Mouse (Mus musculus) large intestine, adult 2 months (tissue): ENCODE measurements around the gene Fgfr2. TPM values are rescaled to one million over a fixed set of nuclear protein-coding genes. Genes with fewer than 3 reads are reported as not detected.
"Not testable (repeated sequence)": the region's sequence is repeated elsewhere in the genome, so short reads cannot be mapped to it uniquely, and the experiment has no call there.

Source experiments
- DNase-seq: peaks from one replicate; pipeline ENCODE4 v3.0.0-alpha.2; 2012; ENCODE audit warnings: low read depth, low spot score
- WGBS: fragments of 180-500 bp; shearing (Covaris S2); methylation state at CpG from one replicate; pipeline ENCODE4 v1.1.7; 2018; 5-methylcytosine and 5-hydroxymethylcytosine counted together
- polyA plus RNA-seq: library from polyadenylated mRNA; depleted of rRNA; stranded (reverse); fragments of >200 nt; gene quantifications from 2 replicates; pipeline ENCODE4 v1.2.3, GENCODE M21; 2012

Fgfr2 gene
- polyA plus RNA-seq, 1 experiment = 35.0 TPM

DNA sequence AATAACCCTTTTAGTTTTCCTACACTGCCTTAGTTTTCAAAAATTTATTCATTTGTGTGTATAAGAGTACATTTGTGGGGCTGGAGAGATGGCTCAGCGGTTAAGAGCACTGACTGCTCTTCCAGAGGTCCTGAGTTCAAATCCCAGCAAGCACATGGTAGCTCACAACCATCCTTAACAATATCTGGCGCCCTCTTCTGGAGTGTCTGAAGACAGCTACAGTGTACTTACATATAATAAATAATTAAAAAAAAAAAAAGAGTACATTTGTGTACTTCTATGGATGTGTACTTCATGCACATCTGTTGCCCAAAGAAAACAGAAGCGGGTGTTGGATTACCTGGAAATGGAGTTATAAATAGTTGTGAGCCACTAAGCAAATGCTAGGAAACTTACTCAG is 2644.1 kb downstream of the Fgfr2 start:
- 94% methylated on average over 3 of the region's 3 CpGs for WGBS

DNA sequence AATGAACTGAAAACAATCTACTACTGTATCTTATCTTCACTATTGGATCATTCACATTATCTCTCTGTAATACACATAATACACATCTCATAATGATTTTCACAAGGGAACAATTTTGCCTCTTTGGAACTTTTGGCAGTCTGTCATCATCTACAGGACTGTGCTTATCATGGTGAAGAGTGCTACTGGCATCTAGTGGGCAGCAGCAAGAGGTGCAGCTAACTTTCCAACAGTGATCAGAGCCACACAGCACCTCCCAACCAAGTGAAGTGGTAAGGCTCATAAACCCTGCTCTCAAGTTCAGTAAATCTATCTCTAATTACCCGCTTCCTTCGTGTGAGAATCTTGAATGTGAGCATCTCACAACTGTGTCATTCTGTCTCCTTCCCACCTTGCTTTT is 2647.2 kb downstream of the Fgfr2 start:
- DNase-seq = peak; percentile 32

More for the DNA sequence above, 2644.1 kb downstream of the Fgfr2 start:
- DNase-seq = not testable (repeated sequence)

DNA sequence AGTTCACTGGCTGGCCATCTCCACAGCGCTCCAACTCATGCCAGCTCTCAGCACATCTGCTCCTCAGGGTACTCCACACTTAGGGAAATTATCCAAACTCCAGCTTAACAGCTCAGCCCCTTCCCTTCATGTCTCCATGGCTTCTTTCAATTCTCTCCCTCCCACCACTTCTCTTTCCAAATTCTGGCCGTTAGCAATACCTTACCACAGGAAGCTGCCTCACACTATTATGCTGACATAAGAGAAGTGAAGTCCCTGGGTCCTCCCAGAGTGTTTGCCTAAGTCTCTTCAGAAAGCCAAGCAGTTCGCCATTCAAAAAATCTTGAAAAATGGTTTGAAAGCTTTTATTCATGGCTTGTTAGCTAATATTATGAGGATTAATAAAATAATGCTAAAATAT is 2649.3 kb downstream of the Fgfr2 start:
- 80% methylated on average over 3 of the region's 3 CpGs for WGBS

More for the DNA sequence above, 2647.2 kb downstream of the Fgfr2 start:
- 27% methylated on average over 2 of the region's 2 CpGs for WGBS

DNA sequence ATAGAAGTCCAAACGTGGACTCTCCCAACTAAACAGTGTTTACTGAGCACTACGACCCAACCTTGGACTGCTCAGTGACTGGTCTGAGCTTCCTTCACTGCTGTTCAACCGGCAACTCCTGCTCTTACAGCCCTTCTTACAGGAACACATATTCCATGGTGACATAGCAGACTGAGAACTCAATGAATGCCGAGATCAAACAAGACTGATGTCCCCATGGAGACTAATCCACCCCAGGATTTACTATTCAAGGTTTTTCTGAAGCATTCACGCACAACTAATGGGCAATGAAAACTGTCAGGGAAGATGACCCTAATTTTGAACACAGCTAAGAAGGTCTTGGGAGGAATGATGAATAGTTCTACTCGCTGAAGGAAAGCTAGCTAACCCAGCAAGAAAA is 2650.5 kb downstream of the Fgfr2 start:
- 61% methylated on average over 6 of the region's 6 CpGs for WGBS
- DNase-seq = no peak

More for the DNA sequence above, 2649.3 kb downstream of the Fgfr2 start:
- no peak for DNase-seq

DNA sequence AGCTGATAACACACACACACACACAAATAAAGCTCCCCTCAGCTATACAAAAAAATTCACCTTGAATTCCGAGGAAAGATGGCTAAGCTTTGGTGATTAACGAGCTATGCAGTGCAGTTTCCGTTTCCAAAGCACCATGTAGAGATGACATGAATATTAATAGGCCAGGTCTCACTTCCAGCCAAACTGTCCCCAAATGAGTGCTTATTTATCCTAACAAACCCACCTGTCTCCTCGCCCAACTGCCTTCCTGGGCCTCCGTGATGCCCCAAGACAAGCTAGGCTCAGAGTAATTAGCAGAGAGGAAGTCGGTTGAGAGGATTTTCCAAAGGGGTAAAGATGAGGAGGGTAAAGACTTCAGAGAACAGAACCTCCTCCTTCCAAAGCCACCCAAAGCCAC is 2652.1 kb downstream of the Fgfr2 start:
- 81% methylated on average over 6 of the region's 6 CpGs for WGBS
- no peak for DNase-seq

DNA sequence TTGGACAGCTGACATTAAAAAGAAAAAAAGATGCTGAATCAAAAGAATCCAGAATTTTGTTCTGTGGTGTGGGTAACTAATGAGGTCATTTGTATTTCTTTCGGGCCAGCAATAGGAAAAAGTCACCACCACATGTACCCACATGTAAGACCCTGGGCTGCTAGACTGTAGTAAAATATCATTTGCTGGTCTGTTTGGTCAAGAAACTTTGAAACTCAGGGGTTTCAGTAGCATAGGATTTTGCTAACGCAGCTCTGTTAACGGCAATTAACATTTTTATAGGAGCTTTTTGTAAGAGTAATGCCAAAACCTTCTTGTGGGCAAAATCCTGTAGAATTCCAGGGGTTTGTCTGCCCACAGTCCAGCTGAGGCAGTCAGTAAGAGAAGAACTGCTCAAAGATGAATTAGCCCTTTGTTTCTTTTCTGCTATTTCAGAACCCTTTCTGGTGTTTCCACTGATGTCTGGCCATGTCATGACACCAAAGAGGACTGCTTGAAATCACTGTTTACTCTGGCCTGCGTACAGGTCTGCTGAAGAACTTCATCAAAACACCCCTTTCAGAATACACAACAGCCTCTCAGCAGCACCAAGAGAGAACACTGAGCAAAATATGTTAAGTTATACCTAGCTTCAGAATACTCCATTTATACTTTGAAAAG is 2667.4 kb downstream of the Fgfr2 start:
- no peak for DNase-seq

DNA sequence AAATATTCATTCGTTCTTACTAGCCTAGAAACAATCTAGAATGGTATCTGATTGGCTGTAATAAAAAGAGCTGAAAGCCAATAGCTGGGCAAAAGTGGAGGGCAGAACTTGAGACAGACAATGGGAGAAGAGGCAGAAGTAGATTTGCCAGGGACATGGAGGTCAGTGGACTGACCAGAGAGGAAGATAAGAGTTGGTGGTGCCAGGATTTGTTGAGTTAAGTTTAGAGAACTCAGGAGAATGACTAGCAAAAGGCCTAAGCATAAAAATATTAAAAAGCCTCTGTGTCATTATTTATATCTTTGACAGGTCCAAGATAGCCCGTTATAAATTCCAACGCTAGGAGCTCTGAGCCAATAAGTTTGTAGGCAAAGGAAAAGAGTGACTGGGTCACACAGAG is 2668.9 kb downstream of the Fgfr2 start:
- no peak for DNase-seq
- 54% methylated on average over 3 of the region's 3 CpGs for WGBS

More for the DNA sequence above, 2667.4 kb downstream of the Fgfr2 start:
- 67% methylated on average over 4 of the region's 4 CpGs for WGBS

DNA sequence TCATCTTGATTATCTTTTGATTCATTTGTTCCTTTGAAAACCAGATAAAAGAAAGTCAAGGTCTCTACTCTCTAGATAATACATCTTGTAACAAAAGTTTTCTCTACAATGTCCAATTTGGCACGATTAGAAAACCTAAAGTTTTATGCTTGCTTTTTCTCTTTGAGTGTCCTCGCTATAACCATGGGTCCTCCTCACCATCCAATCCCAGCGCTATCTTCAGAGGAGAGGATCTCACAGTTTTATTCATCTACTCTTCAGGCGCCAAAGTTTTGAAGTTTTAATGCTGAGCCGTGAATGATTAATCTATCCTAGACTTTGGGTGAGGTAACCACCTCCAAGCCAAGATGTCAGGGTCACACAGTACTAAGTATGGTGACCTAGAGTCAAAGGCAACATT is 2687.4 kb downstream of the Fgfr2 start:
- WGBS = 60% methylated on average over 5 of the region's 5 CpGs
- DNase-seq = no peak

DNA sequence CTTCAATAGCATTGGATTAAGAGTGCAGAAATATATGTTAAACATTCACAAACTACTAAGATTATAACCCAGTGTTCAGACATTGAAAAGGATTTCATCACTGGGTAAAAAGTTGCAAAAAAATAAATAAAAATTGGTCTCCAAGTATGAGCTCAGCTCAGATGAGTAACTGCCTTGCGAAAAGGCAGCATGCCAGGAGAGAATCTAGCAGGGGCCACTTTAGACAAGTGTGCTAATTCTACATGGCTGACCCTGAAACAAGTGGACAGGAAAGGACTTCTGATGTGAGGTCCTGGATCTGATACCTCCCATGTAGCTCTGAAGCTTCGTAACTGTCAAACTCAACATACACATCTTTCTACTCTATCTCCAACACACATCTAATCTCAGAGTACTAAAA is 2691.0 kb downstream of the Fgfr2 start:
- WGBS = 84% methylated on average over 2 of the region's 2 CpGs
- no peak for DNase-seq

DNA sequence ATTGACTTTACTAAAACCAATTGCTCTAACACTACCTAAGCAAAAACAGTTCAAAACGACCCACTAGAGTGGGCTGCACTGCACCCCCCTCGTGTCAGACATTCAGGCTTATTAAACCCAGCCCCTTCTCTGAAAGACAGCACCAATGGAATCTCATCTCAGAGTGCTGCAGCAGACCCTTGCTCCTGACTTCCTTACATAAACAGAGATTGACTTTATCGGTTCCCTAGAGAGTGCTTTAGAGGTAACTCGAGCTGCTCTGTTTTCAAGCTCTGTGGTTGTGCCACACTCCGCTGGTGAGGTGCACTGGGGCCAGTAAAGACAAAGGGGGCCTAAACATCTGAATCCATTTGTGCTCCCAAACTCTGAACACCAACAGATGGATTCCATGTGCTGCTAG is 2696.6 kb downstream of the Fgfr2 start:
- 50% methylated on average over 5 of the region's 5 CpGs for WGBS
- DNase-seq = no peak

DNA sequence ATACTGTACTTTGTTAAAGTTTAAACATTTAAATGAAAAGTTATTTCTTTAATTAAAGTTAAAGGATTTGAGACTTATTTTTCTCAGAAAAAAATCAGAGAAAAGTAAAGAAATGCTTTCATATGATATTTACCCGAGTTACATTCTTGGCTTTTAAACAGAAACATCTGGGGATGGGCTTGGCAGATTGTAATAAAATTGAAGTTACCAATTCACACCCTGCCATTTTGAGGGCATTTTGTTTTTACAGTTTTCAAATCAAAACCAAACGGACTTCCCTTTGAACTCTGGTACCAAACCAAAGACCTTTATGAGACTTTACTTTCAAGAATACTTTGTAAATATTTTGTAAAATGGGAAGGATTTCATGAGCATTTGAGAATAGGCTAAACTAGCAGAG is 2697.2 kb downstream of the Fgfr2 start:
- WGBS = 29% methylated on average over 2 of the region's 2 CpGs

DNA sequence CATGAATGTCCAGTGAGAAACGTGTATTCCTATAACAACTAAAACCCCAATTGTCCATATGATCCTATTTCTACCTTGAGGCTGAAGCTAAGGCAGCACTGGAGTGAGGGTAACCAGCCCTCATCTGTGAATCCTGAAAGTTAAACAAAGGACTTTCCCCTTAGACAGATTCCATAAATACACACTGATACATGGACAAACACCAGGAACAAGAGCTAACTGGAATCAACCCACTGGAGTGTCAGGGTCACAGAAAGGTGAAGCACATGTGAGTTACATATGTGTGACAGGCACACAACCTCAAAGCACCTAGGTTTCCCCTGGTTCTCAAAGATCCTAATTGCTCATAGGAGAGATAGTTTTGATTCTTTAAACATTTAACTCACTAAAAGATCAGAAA is 2703.2 kb downstream of the Fgfr2 start:
- DNase-seq = no peak
- WGBS = 68% methylated on average over 1 of the region's 1 CpGs

More for the DNA sequence above, 2697.2 kb downstream of the Fgfr2 start:
- DNase-seq = no peak

DNA sequence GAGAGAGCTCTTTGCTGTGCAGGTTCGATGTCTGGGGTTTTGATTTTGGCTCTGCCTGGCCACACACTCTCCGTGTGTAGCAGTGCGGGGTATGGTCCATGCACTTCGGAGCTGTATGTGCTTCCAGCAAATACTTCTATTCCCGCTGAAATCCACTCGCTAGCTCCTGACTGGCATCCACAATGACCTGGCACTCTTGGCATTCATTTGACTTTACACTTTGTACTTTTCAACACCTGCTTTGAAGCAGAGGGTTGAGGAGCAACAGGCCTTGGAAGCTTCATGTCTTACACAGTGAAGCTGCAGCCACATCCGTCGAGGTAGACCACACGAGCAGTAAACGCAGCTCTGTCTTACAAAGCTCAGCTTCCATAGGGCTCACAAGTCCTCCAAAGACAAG is 2715.5 kb downstream of the Fgfr2 start:
- 84% methylated on average over 10 of the region's 10 CpGs for WGBS

DNA sequence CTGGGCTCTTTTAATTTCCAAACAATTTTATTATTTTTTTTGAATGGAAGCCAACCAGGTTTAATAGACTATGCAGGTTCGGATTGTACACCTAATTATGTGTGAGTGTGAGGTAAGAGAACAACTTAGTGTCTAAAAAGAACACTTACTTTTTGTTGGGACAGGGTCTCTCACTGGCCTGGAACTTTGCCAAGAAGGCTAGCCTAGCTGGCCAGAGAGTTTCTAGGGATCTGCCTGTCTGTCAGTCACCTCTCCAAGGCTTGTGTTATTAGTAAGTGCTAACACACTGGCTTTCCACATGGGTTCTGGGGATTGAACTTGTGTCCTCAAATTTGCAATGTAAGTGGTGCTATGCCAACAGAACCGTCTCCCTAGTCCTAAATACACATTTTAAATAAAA is 2719.8 kb downstream of the Fgfr2 start:
- DNase-seq = no peak
- 83% methylated on average over 2 of the region's 2 CpGs for WGBS

More for the DNA sequence above, 2715.5 kb downstream of the Fgfr2 start:
- no peak for DNase-seq

DNA sequence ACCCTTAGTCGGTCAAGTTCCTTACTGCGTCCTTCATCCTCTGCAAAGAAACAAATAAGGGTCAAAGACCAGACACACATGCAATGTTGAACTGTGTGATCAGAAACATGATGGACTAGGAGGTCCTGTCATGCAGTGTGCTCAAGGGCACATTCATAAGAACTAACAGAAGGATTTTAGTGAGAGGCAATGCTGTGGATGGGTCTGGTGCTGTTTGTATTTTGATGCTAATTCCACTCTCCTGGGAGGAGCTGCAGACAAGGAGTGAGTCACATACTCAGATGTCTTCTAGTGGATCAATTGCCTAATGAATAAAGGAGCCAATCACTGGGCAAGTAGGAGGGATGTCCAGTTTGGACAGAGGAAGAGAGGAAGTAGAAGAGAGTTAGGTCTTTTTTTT is 2728.5 kb downstream of the Fgfr2 start:
- 86% methylated on average over 2 of the region's 2 CpGs for WGBS
- DNase-seq = no peak

DNA sequence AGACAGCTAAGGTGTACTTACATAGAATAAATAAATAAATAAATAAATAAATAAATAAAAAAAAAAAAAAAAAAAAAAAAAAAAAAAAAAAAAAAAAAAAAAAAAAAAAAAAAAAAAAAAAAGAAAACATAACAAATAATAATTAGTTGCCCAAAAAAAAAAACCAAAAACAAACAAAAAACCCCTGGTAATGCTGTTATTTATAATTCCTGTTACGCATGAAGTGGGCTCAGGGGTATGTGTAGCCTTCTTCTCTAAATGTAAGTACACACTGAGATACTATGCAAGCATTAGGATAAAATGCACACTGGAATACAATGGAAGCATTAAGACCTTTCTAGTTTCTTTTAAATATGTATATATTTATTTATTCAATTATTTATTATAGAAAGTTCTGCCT is 2733.1 kb downstream of the Fgfr2 start:
- 100% methylated on average over 1 of the region's 1 CpGs for WGBS
- DNase-seq = not testable (repeated sequence)

DNA sequence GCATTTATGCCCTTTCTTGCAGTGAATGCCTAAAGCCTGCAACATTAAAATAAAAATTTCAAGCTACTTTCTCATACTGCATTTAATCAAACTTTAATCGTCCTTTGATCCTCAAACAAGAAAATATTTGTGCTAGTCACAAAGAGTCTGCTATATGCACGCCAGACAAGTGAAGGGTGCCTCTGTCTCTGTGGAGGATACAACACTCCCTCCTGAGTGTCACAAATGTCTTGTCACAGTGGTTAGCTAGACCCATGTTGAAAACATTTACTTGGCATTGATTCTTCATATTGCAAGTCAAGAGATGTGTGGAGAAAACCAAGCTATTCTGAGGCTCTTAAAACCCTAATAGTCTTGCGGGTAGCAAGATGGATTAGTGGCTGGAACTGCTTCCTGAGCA is 2736.8 kb downstream of the Fgfr2 start:
- DNase-seq = no peak
- WGBS = 80% methylated on average over 3 of the region's 3 CpGs

DNA sequence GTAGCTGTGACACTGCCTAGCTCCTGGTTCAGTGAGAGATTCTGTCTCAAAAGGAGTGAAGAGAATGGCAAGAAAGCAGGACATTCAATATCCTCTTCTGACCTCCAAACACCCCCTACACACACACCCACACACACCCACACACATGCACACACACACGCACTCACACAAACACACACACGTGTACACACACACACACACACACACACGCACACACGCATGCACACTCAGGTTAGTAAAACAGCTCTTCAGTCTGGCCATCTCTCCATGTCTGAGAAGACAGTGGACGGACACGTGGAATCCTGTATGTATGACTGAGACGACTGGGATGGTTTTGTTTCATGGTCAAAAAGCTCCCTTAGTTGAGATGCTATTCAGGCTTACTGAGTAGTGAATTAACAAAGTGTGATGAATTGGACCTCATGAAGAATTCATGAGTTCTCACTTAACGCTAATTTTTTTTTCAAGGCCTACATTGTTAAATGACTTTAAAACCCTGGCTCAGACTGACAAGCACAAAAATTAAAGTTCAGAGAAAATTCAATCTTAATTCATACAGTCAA is 2737.3 kb downstream of the Fgfr2 start:
- no peak for DNase-seq
- 93% methylated on average over 8 of the region's 8 CpGs for WGBS

DNA sequence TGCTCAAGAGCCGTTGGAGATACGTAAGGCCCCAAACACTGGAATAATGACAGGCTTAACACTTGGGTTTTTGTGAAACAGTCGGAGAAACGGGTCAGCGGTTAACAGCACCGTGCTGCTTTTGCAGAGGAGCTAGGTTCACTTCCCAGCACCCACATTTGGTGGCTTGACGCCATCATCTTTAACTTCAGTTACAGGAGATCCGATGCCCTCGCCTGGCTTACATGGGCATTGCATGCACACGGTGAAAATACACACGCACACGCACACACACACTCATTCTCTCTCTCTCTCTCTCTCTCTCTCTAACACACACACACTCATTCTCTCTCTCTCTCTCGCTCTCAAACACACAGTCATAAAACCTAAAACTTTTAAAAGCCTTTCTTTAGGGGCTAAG is 2741.0 kb downstream of the Fgfr2 start:
- DNase-seq = no peak
- WGBS = 96% methylated on average over 13 of the region's 13 CpGs

DNA sequence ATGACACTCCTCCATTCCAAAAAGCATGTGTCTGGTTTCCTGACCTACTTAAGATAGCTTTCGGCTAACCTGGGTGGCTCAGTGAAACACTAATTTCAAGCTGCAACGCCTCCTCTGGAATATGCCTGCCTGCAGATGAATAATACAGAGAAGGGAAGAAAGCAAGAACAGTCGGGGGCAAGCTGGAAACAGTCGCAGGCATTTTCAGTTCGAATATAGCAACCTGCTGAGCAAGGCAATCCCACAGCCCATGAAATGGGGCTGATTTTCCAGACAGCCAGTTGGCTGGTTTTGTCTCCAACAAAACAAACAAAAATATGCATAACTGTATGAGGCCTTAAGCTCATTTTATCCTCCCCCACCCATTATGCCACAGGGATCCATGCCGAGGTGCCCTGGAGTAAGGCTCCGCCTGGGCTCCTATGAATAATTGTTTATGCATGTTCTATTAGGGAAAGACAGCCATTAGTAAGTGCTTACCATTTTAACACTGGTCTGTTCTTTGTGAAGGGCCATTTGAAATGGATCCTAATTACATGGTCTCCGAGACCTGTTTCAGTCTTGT is 2741.7 kb downstream of the Fgfr2 start:
- DNase-seq = no peak
- 89% methylated on average over 8 of the region's 8 CpGs for WGBS

DNA sequence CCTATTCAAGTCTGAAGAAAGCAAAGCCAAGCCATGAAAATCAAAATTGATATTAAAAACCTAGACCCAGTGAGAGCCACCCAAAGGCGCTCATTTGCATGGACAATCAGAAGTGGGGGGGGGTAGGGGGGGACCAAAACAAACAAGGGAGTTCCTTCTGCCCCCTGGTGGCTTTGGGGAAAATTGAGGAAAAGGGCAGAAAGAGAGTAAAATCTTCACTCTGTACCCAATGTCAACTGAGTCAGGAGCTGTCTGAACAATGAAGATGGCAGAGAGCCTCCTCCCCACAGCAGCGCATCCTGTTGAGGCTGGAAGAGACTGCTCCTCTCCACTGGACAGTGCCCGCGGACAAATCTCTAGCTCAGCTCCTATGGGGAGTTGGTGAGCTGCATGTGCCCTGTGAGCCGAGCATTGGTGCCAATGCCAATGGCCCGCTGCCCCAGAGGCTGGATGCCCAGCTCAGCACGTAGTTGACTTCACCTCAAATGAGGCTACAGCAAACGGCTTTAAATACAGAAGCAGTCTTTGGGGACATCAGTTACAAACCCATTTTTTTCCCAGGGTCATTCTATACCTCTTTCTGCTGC is 2742.3 kb downstream of the Fgfr2 start:
- DNase-seq = no peak
- WGBS = 90% methylated on average over 8 of the region's 8 CpGs
